Mouse (Mus musculus) activated CD4-positive, CD25-positive, alpha-beta regulatory T cell, adult 4 months (primary cell): Measurements from ENCODE around the gene Hist1h1b. TPM values are rescaled to one million over a fixed set of nuclear protein-coding genes. Genes with fewer than 3 reads are reported as not detected.
"Not testable (repeated sequence)": the region's sequence is repeated elsewhere in the genome, so short reads cannot be mapped to it uniquely, and the experiment has no call there.

ENCODE experiments used
- ATAC-seq: one replicate; pipeline ENCODE4 v1.8.0; 2017
- polyA plus RNA-seq, 2 experiments: library from polyadenylated mRNA; unstranded; fragments of 100-300 nt; shearing (Covaris generic); gene quantifications; one replicate each; pipeline ENCODE4 v1.2.1; 2017

Hist1h1b gene
- polyA plus RNA-seq, 2 experiments from 2014 or later: 28.3 to 35.3 TPM

- ATAC-seq: not testable (repeated sequence)
These were observed 2.2 kb upstream of the Hist1h1b start for GRCm38 (mm10) chr13:21782361-21783254.

GRCm38 (mm10) chr13:21781639-21782038, 1.2 kb upstream of the Hist1h1b start:
- no peak for ATAC-seq

- no peak for ATAC-seq
These were observed 663 bp upstream of the Hist1h1b start for GRCm38 (mm10) chr13:21781021-21781555.

GRCm38 (mm10) chr13:21778814-21779766, 1.3 kb downstream of the Hist1h1b start:
- peak; percentile 89 for ATAC-seq

GRCm38 (mm10) chr13:21755707-21756106, 24.7 kb downstream of the Hist1h1b start:
- ATAC-seq: no peak

- not testable (repeated sequence) for ATAC-seq
These were observed 26.0 kb downstream of the Hist1h1b start for GRCm38 (mm10) chr13:21754294-21755001.

GRCm38 (mm10) chr13:21753524-21754285, 26.7 kb downstream of the Hist1h1b start, which contains the start of the genes Hist1h2ak and Hist1h2bn:
Gene Hist1h2ak (minus strand): TSS chr13:21753827.
Gene Hist1h2bn (plus strand): TSS chr13:21754123.
- ATAC-seq: peak; percentile 94

GRCm38 (mm10) chr13:21753051-21753523, 27.3 kb downstream of the Hist1h1b start:
- no peak for ATAC-seq

GRCm38 (mm10) chr13:21752356-21752755, 28.1 kb downstream of the Hist1h1b start:
- ATAC-seq: no peak

GRCm38 (mm10) chr13:21751827-21752226, 28.6 kb downstream of the Hist1h1b start:
- ATAC-seq: no peak

GRCm38 (mm10) chr13:21751417-21751816, 29.0 kb downstream of the Hist1h1b start:
- ATAC-seq: no peak

GRCm38 (mm10) chr13:21750159-21751017, 30.0 kb downstream of the Hist1h1b start, which contains the start of gene Hist1h4k:
Gene Hist1h4k (minus strand): TSS chr13:21750505.
- ATAC-seq: peak; percentile 51

GRCm38 (mm10) chr13:21749387-21750158, 30.9 kb downstream of the Hist1h1b start:
- ATAC-seq: no peak

- ATAC-seq: no peak
These were observed 35.4 kb downstream of the Hist1h1b start for GRCm38 (mm10) chr13:21745006-21745405.

- peak; percentile 73 for ATAC-seq
These were observed 45.3 kb downstream of the Hist1h1b start, which contains the start of gene Hist1h4j for GRCm38 (mm10) chr13:21734906-21735767. Gene Hist1h4j (plus strand): TSS chr13:21735064.

- peak; percentile 50 for ATAC-seq
These were observed 46.2 kb downstream of the Hist1h1b start for GRCm38 (mm10) chr13:21734010-21734905.

GRCm38 (mm10) chr13:21733466-21733865, 47.0 kb downstream of the Hist1h1b start:
- no peak for ATAC-seq
